Mouse (Mus musculus): ENCODE data around the gene Ttc7b. TPM values are rescaled to one million over a fixed set of nuclear protein-coding genes. Genes with fewer than 3 reads are reported as not detected.

Ttc7b gene
- polyA plus RNA-seq, 2 experiments: 1.3 to 3.5 TPM

- Histone ChIP-seq H3K4me3 (ENCODE audit: insufficient read depth in 1 of 2, low read depth in 2 of 2, low read length in 2 of 2) (no peak overlapping the region), H3K36me3 (replicated peaks; ENCODE audit: control insufficient read depth, insufficient read depth, low read depth) (no peaks in the 10 kb centered on the region), H3K27me3 (ENCODE audit: control insufficient read depth, insufficient read depth, low read length) (no peaks in the 10 kb centered on the region), H3K4me1 (replicated peaks; ENCODE audit: control insufficient read depth in 2 of 2, insufficient read depth in 2 of 2, low read length in 1 of 2) (no peaks in the 10 kb centered on the region), H3K9ac (replicated peaks) (no peak overlapping the region), H3K27ac (no peak overlapping the region), H3K4me2 (ENCODE audit: low read depth) (no peak overlapping the region), H3K9me3 (ENCODE audit: control insufficient read depth, low read length) (no peaks in the 10 kb centered on the region)
- WGBS (ENCODE audit: insufficient replicate concordance): 53% methylated on average over 3 of the region's 3 CpGs
- ATAC-seq (ENCODE audit: insufficient read depth): no peak
- DNase-seq (ENCODE audit: low read depth in 3 of 3, low spot score in 3 of 3): no peak
- TF ChIP-seq EP300 (IDR thresholded peaks at IDR 0.05; ENCODE audit: low read depth): no peak
- no peak for TF ChIP-seq CTCF (IDR thresholded peaks at IDR 0.05; ENCODE audit: low read depth)
These were observed 262.8 kb downstream of the Ttc7b start for GRCm38 (mm10) chr12:100257779-100258178.

GRCm38 (mm10) chr12:100255441-100255949 lies 265.1 kb downstream of the Ttc7b start:
- WGBS (ENCODE audit: insufficient replicate concordance): 62% methylated on average over 2 of the region's 2 CpGs
- Histone ChIP-seq H3K4me1 (replicated peaks; ENCODE audit: control insufficient read depth in 2 of 2, insufficient read depth in 2 of 2, low read length in 1 of 2) (no peaks in the 10 kb centered on the region), H3K9ac (replicated peaks) (no peak overlapping the region), H3K27me3 (ENCODE audit: control insufficient read depth, insufficient read depth, low read length) (no peaks in the 10 kb centered on the region), H3K4me3 (ENCODE audit: insufficient read depth in 1 of 2, low read depth in 2 of 2, low read length in 2 of 2) (no peak overlapping the region), H3K4me2 (ENCODE audit: low read depth) (no peak overlapping the region), H3K9me3 (ENCODE audit: control insufficient read depth, low read length) (no peaks in the 10 kb centered on the region), H3K36me3 (replicated peaks; ENCODE audit: control insufficient read depth, insufficient read depth, low read depth) (no peaks in the 10 kb centered on the region), H3K27ac (no peak overlapping the region)
- no peak for DNase-seq (ENCODE audit: low read depth in 3 of 3, low spot score in 3 of 3)
- no peak for ATAC-seq (ENCODE audit: insufficient read depth)
- TF ChIP-seq EP300 (IDR thresholded peaks at IDR 0.05; ENCODE audit: low read depth) (no peak), CTCF (IDR thresholded peaks at IDR 0.05; ENCODE audit: low read depth) (no peak)

GRCm38 (mm10) chr12:100254471-100254870 lies 266.2 kb downstream of the Ttc7b start:
- Histone ChIP-seq H3K4me1 (replicated peaks; ENCODE audit: control insufficient read depth in 2 of 2, insufficient read depth in 2 of 2, low read length in 1 of 2) (no peaks in the 10 kb centered on the region), H3K9me3 (ENCODE audit: control insufficient read depth, low read length) (no peaks in the 10 kb centered on the region), H3K36me3 (replicated peaks; ENCODE audit: control insufficient read depth, insufficient read depth, low read depth) (no peaks in the 10 kb centered on the region), H3K27me3 (ENCODE audit: control insufficient read depth, insufficient read depth, low read length) (no peaks in the 10 kb centered on the region), H3K9ac (replicated peaks) (no peak overlapping the region), H3K27ac (no peak overlapping the region), H3K4me2 (ENCODE audit: low read depth) (no peak overlapping the region), H3K4me3 (ENCODE audit: insufficient read depth in 1 of 2, low read depth in 2 of 2, low read length in 2 of 2) (no peak overlapping the region)
- ATAC-seq (ENCODE audit: insufficient read depth): no peak
- TF ChIP-seq EP300 (IDR thresholded peaks at IDR 0.05; ENCODE audit: low read depth): no peak
- TF ChIP-seq CTCF (IDR thresholded peaks at IDR 0.05; ENCODE audit: low read depth): no peak
- WGBS (ENCODE audit: insufficient replicate concordance): 73% methylated on average over 4 of the region's 4 CpGs
- no peak for DNase-seq (ENCODE audit: low read depth in 3 of 3, low spot score in 3 of 3)

Other genes with a start within 250 kb of the Ttc7b start
- 0.80 and 1.4 TPM in 2 replicates for gene Rps6ka5, start 206.2 kb upstream of the Ttc7b start, polyA plus RNA-seq (2012; rRNA removed)
- gene Rps6ka5, start 206.2 kb upstream of the Ttc7b start, polyA plus RNA-seq (2014; fragmentation: Nextera tagmentation; extraction: Ambion mirVana): 0.81 and 1.2 TPM in 2 replicates

All from liver, embryonic 14.5 days (tissue).